Mouse (Mus musculus) kidney, adult 9 months (tissue): ENCODE data around the gene Dlg2.
A peak's percentile ranks its signal among the peaks of the same experiment; 100 is the strongest.

Source experiments
- DNase-seq: peaks from one replicate; pipeline ENCODE4 v3.0.0; 2022

The Dlg2 gene

GRCm38 (mm10) chr7:91818004-91818403 lies 1341.5 kb downstream of the Dlg2 start:
- no peak for DNase-seq

- DNase-seq, result no peak
Observed at GRCm38 (mm10) chr7:91832207-91832606, 1355.7 kb downstream of the Dlg2 start.

- DNase-seq, result no peak
Observed at GRCm38 (mm10) chr7:91845723-91846122, 1369.3 kb downstream of the Dlg2 start.

- DNase-seq, result no peak
Observed at GRCm38 (mm10) chr7:91849364-91849763, 1372.9 kb downstream of the Dlg2 start.

GRCm38 (mm10) chr7:91853653-91854052 lies 1377.2 kb downstream of the Dlg2 start:
- no peak for DNase-seq

GRCm38 (mm10) chr7:91856931-91857330 lies 1380.5 kb downstream of the Dlg2 start:
- DNase-seq, result no peak

- DNase-seq, result no peak
Observed at GRCm38 (mm10) chr7:91862806-91863531, 1386.5 kb downstream of the Dlg2 start.

GRCm38 (mm10) chr7:91868919-91869318 lies 1392.4 kb downstream of the Dlg2 start:
- DNase-seq, result no peak

GRCm38 (mm10) chr7:91876831-91877230 lies 1400.4 kb downstream of the Dlg2 start:
- peak; percentile 14 for DNase-seq

GRCm38 (mm10) chr7:91877804-91878203 lies 1401.3 kb downstream of the Dlg2 start:
- no peak for DNase-seq

GRCm38 (mm10) chr7:91886336-91886735 lies 1409.9 kb downstream of the Dlg2 start:
- no peak for DNase-seq

- DNase-seq, result no peak
Observed at GRCm38 (mm10) chr7:91893991-91894390, 1417.5 kb downstream of the Dlg2 start.

- DNase-seq, result no peak
Observed at GRCm38 (mm10) chr7:91896935-91897334, 1420.5 kb downstream of the Dlg2 start.

- no peak for DNase-seq
Observed at GRCm38 (mm10) chr7:91897509-91897908, 1421.0 kb downstream of the Dlg2 start.

- DNase-seq, result no peak
Observed at GRCm38 (mm10) chr7:91902503-91902902, 1426.0 kb downstream of the Dlg2 start.

- no peak for DNase-seq
Observed at GRCm38 (mm10) chr7:91916809-91917208, 1440.3 kb downstream of the Dlg2 start.

- DNase-seq, result no peak
Observed at GRCm38 (mm10) chr7:91919099-91919498, 1442.6 kb downstream of the Dlg2 start.

- DNase-seq, result no peak
Observed at GRCm38 (mm10) chr7:91919738-91920137, 1443.3 kb downstream of the Dlg2 start.

- no peak for DNase-seq
Observed at GRCm38 (mm10) chr7:91934881-91935597, 1458.6 kb downstream of the Dlg2 start.

- no peak for DNase-seq
Observed at GRCm38 (mm10) chr7:91936193-91936592, 1459.7 kb downstream of the Dlg2 start.

- no peak for DNase-seq
Observed at GRCm38 (mm10) chr7:91943224-91943623, 1466.8 kb downstream of the Dlg2 start.

- DNase-seq, result no peak
Observed at GRCm38 (mm10) chr7:91955584-91955983, 1479.1 kb downstream of the Dlg2 start.

- no peak for DNase-seq
Observed at GRCm38 (mm10) chr7:91962956-91963355, 1486.5 kb downstream of the Dlg2 start.

GRCm38 (mm10) chr7:91972970-91973369 lies 1496.5 kb downstream of the Dlg2 start:
- DNase-seq, result no peak
